Mouse (Mus musculus): ENCODE results near the gene Fam198a. TPM values are rescaled to one million over a fixed set of nuclear protein-coding genes. Genes with fewer than 3 reads are reported as not detected.

Fam198a gene
- polyA plus RNA-seq, 1 experiment from 2014 or later: 2.6 TPM

DNA sequence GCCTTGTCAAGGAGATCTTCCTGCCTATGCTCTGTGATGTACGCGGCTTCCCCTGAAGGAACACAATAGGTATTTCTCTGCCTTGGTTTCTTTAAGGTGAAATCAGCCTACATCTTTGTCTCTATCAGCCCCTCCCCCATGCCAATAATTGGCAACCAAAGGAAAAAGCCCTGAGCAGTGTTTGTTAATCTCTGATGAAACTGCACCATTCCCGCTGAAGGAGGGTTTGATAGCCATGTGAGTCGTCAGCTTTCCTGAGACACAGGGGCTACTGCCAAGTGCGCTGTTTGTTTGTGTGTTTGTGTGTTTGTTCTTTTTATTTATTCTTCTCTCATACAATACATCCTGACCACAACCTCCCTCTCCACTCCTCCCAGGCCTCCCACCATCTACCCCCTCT is 26.9 kb upstream of the Fam198a start:
- no peak overlapping the region for H3K9ac ChIP-seq (ENCODE audit: low read depth, low read length)
- no peaks in the 10 kb centered on the region for H3K4me1 ChIP-seq (ENCODE audit: control insufficient read depth, insufficient read depth, low read length)
- no peak overlapping the region for H3K4me2 ChIP-seq (ENCODE audit: low read length)
- no peaks in the 10 kb centered on the region for H3K9me3 ChIP-seq (replicated peaks; ENCODE audit: control insufficient read depth, low read length, poor library complexity, severe bottlenecking)
- H3K36me3 ChIP-seq (ENCODE audit: control insufficient read depth, insufficient read depth, low read length): no peaks in the 10 kb centered on the region
- WGBS: 70% methylated on average over 5 of the region's 5 CpGs
- H3K4me3 ChIP-seq (ENCODE audit: low read depth, low read length): no peak overlapping the region
- ATAC-seq: no peak
- no peak overlapping the region for H3K27ac ChIP-seq (ENCODE audit: low read length)
- H3K27me3 ChIP-seq (ENCODE audit: control insufficient read depth, insufficient read depth, low read depth, low read length): no peaks in the 10 kb centered on the region

GRCm38 (mm10) chr9:121924901-121925560 is 25.8 kb upstream of the Fam198a start:
- no peaks in the 10 kb centered on the region for H3K36me3 ChIP-seq (ENCODE audit: control insufficient read depth, insufficient read depth, low read length)
- no peak overlapping the region for H3K9ac ChIP-seq (ENCODE audit: low read depth, low read length)
- 89% methylated on average over 9 of the region's 9 CpGs for WGBS
- no peaks in the 10 kb centered on the region for H3K9me3 ChIP-seq (replicated peaks; ENCODE audit: control insufficient read depth, low read length, poor library complexity, severe bottlenecking)
- no peak for ATAC-seq
- H3K4me1 ChIP-seq (ENCODE audit: control insufficient read depth, insufficient read depth, low read length): no peaks in the 10 kb centered on the region
- no peaks in the 10 kb centered on the region for H3K27me3 ChIP-seq (ENCODE audit: control insufficient read depth, insufficient read depth, low read depth, low read length)
- H3K4me2 ChIP-seq (ENCODE audit: low read length): no peak overlapping the region
- H3K27ac ChIP-seq (ENCODE audit: low read length): no peak overlapping the region
- no peak overlapping the region for H3K4me3 ChIP-seq (ENCODE audit: low read depth, low read length)

DNA sequence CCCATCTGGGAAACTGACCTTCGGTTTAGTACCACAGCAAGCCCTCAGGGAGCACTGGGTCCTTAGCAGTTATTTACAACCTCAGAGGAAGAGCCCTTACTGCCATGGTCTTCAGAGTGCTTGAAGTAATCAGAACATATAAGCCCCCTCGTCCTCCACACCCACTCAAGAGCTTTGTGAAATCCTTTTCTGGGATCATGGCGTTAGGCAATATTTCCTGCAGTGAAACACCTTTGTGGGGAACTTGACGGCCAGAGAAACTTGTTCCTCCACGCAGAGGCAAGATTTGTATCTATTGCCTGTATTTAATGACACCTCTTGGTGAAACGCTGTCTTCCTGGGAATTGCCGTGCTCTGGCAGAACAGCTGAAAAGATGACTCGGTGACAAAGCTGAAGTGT is 24.8 kb upstream of the Fam198a start:
- H3K27me3 ChIP-seq (ENCODE audit: control insufficient read depth, insufficient read depth, low read depth, low read length): no peaks in the 10 kb centered on the region
- no peak overlapping the region for H3K9ac ChIP-seq (ENCODE audit: low read depth, low read length)
- no peak overlapping the region for H3K27ac ChIP-seq (ENCODE audit: low read length)
- H3K36me3 ChIP-seq (ENCODE audit: control insufficient read depth, insufficient read depth, low read length): no peaks in the 10 kb centered on the region
- H3K4me3 ChIP-seq (ENCODE audit: low read depth, low read length): no peak overlapping the region
- H3K9me3 ChIP-seq (replicated peaks; ENCODE audit: control insufficient read depth, low read length, poor library complexity, severe bottlenecking): no peaks in the 10 kb centered on the region
- no peak overlapping the region for H3K4me2 ChIP-seq (ENCODE audit: low read length)
- no peaks in the 10 kb centered on the region for H3K4me1 ChIP-seq (ENCODE audit: control insufficient read depth, insufficient read depth, low read length)
- 74% methylated on average over 8 of the region's 8 CpGs for WGBS
- no peak for ATAC-seq

- Histone ChIP-seq H3K36me3 (ENCODE audit: control insufficient read depth, insufficient read depth, low read length) (no peaks in the 10 kb centered on the region), H3K4me3 (ENCODE audit: low read depth, low read length) (no peak overlapping the region), H3K27ac (ENCODE audit: low read length) (no peak overlapping the region), H3K4me2 (ENCODE audit: low read length) (no peak overlapping the region), H3K9me3 (replicated peaks; ENCODE audit: control insufficient read depth, low read length, poor library complexity, severe bottlenecking) (no peaks in the 10 kb centered on the region), H3K9ac (ENCODE audit: low read depth, low read length) (no peak overlapping the region), H3K4me1 (ENCODE audit: control insufficient read depth, insufficient read depth, low read length) (no peaks in the 10 kb centered on the region), H3K27me3 (ENCODE audit: control insufficient read depth, insufficient read depth, low read depth, low read length) (no peaks in the 10 kb centered on the region)
- 67% methylated on average over 11 of the region's 11 CpGs for WGBS
- ATAC-seq: no peak
Measured at GRCm38 (mm10) chr9:121926634-121927405, 24.0 kb upstream of the Fam198a start.

GRCm38 (mm10) chr9:121927721-121928120 is 23.1 kb upstream of the Fam198a start:
- no peaks in the 10 kb centered on the region for H3K27me3 ChIP-seq (ENCODE audit: control insufficient read depth, insufficient read depth, low read depth, low read length)
- H3K4me3 ChIP-seq (ENCODE audit: low read depth, low read length): no peak overlapping the region
- no peaks in the 10 kb centered on the region for H3K36me3 ChIP-seq (ENCODE audit: control insufficient read depth, insufficient read depth, low read length)
- no peaks in the 10 kb centered on the region for H3K9me3 ChIP-seq (replicated peaks; ENCODE audit: control insufficient read depth, low read length, poor library complexity, severe bottlenecking)
- no peak for ATAC-seq
- no peak overlapping the region for H3K4me2 ChIP-seq (ENCODE audit: low read length)
- 83% methylated on average over 7 of the region's 7 CpGs for WGBS
- no peaks in the 10 kb centered on the region for H3K4me1 ChIP-seq (ENCODE audit: control insufficient read depth, insufficient read depth, low read length)
- H3K9ac ChIP-seq (ENCODE audit: low read depth, low read length): no peak overlapping the region
- H3K27ac ChIP-seq (ENCODE audit: low read length): no peak overlapping the region

- Histone ChIP-seq H3K9me3 (replicated peaks; ENCODE audit: control insufficient read depth, low read length, poor library complexity, severe bottlenecking) (no peaks in the 10 kb centered on the region), H3K27me3 (ENCODE audit: control insufficient read depth, insufficient read depth, low read depth, low read length) (no peaks in the 10 kb centered on the region)
- 16% methylated on average over 2 of the region's 2 CpGs for WGBS
Measured at GRCm38 (mm10) chr9:121928498-121928897, 22.3 kb upstream of the Fam198a start.

DNA sequence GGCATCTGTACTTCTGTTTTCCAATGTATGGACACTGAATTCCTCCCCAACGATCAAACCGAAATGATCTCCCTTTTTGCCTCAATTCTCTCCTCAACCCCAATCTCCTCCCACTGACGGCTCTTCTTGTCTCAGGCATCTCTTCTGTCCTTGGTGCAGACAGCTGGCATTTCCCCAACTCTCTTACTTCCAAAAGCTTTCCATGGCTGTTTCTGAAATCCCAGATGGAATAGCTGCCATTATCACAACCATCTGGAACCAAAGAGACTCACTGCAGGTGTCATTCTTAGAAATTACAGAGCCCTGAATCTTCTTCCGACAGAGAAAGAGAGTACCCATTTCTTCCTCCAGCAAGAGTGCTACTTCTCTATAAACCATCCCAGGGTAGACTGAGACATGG is 15.9 kb upstream of the Fam198a start:
- H3K4me1 ChIP-seq (ENCODE audit: control insufficient read depth, insufficient read depth, low read length): no peaks in the 10 kb centered on the region
- WGBS: 83% methylated on average over 4 of the region's 4 CpGs
- H3K9ac ChIP-seq (ENCODE audit: low read depth, low read length): no peak overlapping the region
- H3K36me3 ChIP-seq (ENCODE audit: control insufficient read depth, insufficient read depth, low read length): no peaks in the 10 kb centered on the region
- no peaks in the 10 kb centered on the region for H3K9me3 ChIP-seq (replicated peaks; ENCODE audit: control insufficient read depth, low read length, poor library complexity, severe bottlenecking)
- H3K27ac ChIP-seq (ENCODE audit: low read length): no peak overlapping the region
- no peak overlapping the region for H3K4me3 ChIP-seq (ENCODE audit: low read depth, low read length)
- ATAC-seq: no peak
- no peaks in the 10 kb centered on the region for H3K27me3 ChIP-seq (ENCODE audit: control insufficient read depth, insufficient read depth, low read depth, low read length)
- H3K4me2 ChIP-seq (ENCODE audit: low read length): no peak overlapping the region

More at GRCm38 (mm10) chr9:121928498-121928897, 22.3 kb upstream of the Fam198a start:
- no peaks in the 10 kb centered on the region for H3K36me3 ChIP-seq (ENCODE audit: control insufficient read depth, insufficient read depth, low read length)
- no peak overlapping the region for H3K4me3 ChIP-seq (ENCODE audit: low read depth, low read length)
- no peaks in the 10 kb centered on the region for H3K4me1 ChIP-seq (ENCODE audit: control insufficient read depth, insufficient read depth, low read length)
- no peak overlapping the region for H3K4me2 ChIP-seq (ENCODE audit: low read length)
- no peak overlapping the region for H3K27ac ChIP-seq (ENCODE audit: low read length)
- no peak for ATAC-seq
- no peak overlapping the region for H3K9ac ChIP-seq (ENCODE audit: low read depth, low read length)

DNA sequence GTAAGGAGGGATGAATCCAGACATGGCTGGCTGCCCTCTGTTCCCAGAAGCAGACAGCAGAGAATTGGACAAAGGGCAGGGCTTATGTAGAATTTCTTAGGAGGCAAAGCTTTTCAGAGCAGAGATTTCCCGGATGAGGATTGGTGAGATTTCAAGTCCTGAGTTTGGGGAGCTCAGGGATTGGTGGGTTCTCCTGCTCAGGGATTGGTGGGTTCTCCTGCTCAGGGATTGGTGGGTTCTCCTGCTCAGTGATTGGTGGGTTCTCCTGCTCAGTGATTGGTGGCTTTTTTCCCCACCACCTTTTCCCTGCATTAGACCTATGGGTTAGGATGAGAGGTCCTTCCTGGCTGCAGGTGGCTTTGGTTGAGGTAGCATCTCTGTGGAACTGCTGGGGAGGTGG is 13.8 kb upstream of the Fam198a start:
- Histone ChIP-seq H3K9me3 (replicated peaks; ENCODE audit: control insufficient read depth, low read length, poor library complexity, severe bottlenecking) (no peaks in the 10 kb centered on the region), H3K4me2 (ENCODE audit: low read length) (peak overlapping the region; percentile 54), H3K4me1 (ENCODE audit: control insufficient read depth, insufficient read depth, low read length) (no peaks in the 10 kb centered on the region), H3K27me3 (ENCODE audit: control insufficient read depth, insufficient read depth, low read depth, low read length) (no peaks in the 10 kb centered on the region), H3K36me3 (ENCODE audit: control insufficient read depth, insufficient read depth, low read length) (no peaks in the 10 kb centered on the region), H3K27ac (ENCODE audit: low read length) (peak overlapping the region; percentile 66), H3K9ac (ENCODE audit: low read depth, low read length) (no peak overlapping the region; the same call in 1 of the 2 replicates), H3K4me3 (ENCODE audit: low read depth, low read length) (peak overlapping the region; percentile 47; the same call in 1 of the 2 replicates)
- peak; percentile 86 for ATAC-seq
- WGBS: 56% methylated on average over 1 of the region's 1 CpGs

DNA sequence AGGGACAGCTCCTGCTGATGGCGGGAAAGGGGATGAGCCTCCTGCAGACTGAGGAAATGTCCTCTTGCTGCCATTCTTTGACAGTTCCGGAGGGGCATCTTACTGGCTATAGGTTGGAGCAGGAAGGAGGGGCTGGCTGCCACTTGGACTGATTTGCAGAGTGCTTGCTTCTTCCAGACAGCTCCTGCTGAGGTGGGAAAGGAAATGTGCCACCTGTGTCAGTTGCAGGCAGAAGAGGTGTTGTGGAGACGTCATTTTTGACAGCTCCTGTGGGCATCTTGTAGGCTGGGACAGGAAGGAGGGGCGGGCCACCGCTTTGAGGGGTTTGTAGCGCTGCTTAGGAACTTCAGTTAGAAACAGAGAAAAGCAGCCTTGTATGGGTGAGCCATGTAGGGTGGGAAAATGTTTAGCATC is 13.3 kb upstream of the Fam198a start:
- Histone ChIP-seq H3K27ac (ENCODE audit: low read length) (peak overlapping the region; percentile 66), H3K4me3 (ENCODE audit: low read depth, low read length) (peak overlapping the region; percentile 47), H3K9ac (ENCODE audit: low read depth, low read length) (peak overlapping the region; percentile 55; the same call in 1 of the 2 replicates), H3K4me1 (ENCODE audit: control insufficient read depth, insufficient read depth, low read length) (no peaks in the 10 kb centered on the region), H3K36me3 (ENCODE audit: control insufficient read depth, insufficient read depth, low read length) (no peaks in the 10 kb centered on the region), H3K27me3 (ENCODE audit: control insufficient read depth, insufficient read depth, low read depth, low read length) (no peaks in the 10 kb centered on the region), H3K9me3 (replicated peaks; ENCODE audit: control insufficient read depth, low read length, poor library complexity, severe bottlenecking) (no peaks in the 10 kb centered on the region), H3K4me2 (ENCODE audit: low read length) (peak overlapping the region; percentile 54)
- peak; percentile 68 for ATAC-seq
- 71% methylated on average over 6 of the region's 6 CpGs for WGBS
